ENCODE assay signal across 11 mouse cellular contexts in genomic region chr4:128949470-128950005, GRCm38 (mm10). TPM values are rescaled to one million over a fixed set of nuclear protein-coding genes. Genes with fewer than 3 reads are reported as not detected.
DNase-seq lines count a peak whose midpoint lies in the region; ATAC-seq and TF ChIP-seq lines count a peak whose summit lies in the region.
"Had no signal": no experiment of that assay in that cellular context is flagged by ENCODE, and none has a peak within 500 bp of the region (broad histone marks: within the 10 kb centered on the region; RNA-seq: fewer than 3 reads in every experiment).

No protein-coding gene starts in this region.

- no peak for TF ChIP-seq CTCF in intestine, postnatal 0 days (IDR thresholded peaks at IDR 0.05; ENCODE audit: low read depth)
- TF ChIP-seq CTCF in stomach, postnatal 0 days (IDR thresholded peaks at IDR 0.05; ENCODE audit: low read depth) = no peak

- 31% methylated on average over 15 of the region's 15 CpGs for WGBS in intestine, postnatal 0 days
- WGBS in stomach, postnatal 0 days = 38% methylated on average over 15 of the region's 15 CpGs
- WGBS in forebrain, embryonic 11.5 days = 47% methylated on average over 15 of the region's 15 CpGs

- peak; percentile 57; the same call in 1 of the 2 replicates for ATAC-seq in frontal cortex, adult (ENCODE audit: low TSS enrichment)
- peak; percentile 63 for ATAC-seq in intestine, postnatal 0 days
- ATAC-seq in stomach, postnatal 0 days (ENCODE audit: low FRiP score, low TSS enrichment) = peak; percentile 40
- ATAC-seq in forebrain, embryonic 11.5 days (replicated peaks; ENCODE audit: low FRiP score) = no peak

- H3K4me1 ChIP-seq in intestine, postnatal 0 days (replicated peaks; ENCODE audit: control insufficient read depth, insufficient read depth, low read length) = no peaks in the 10 kb centered on the region
- no peaks in the 10 kb centered on the region for H3K4me1 ChIP-seq in stomach, postnatal 0 days (replicated peaks; ENCODE audit: control insufficient read depth, insufficient read depth)
- H3K4me1 ChIP-seq in forebrain, embryonic 11.5 days (replicated peaks; ENCODE audit: control insufficient read depth, insufficient read depth, low read length) = no peaks in the 10 kb centered on the region
- H3K4me1 ChIP-seq: stomach, embryonic 15.5 days had no signal

- no peaks in the 10 kb centered on the region for H3K9me3 ChIP-seq in intestine, postnatal 0 days (ENCODE audit: control insufficient read depth)
- no peaks in the 10 kb centered on the region for H3K9me3 ChIP-seq in stomach, postnatal 0 days (ENCODE audit: control insufficient read depth, low read length)
- no peaks in the 10 kb centered on the region for H3K9me3 ChIP-seq in forebrain, embryonic 11.5 days (ENCODE audit: control insufficient read depth, low read length)
- H3K9me3 ChIP-seq: limb, embryonic 15.5 days; stomach, embryonic 15.5 days had no signal

- no peaks in the 10 kb centered on the region for H3K36me3 ChIP-seq in intestine, postnatal 0 days (ENCODE audit: control insufficient read depth, insufficient read depth)
- H3K36me3 ChIP-seq in stomach, postnatal 0 days (ENCODE audit: control insufficient read depth, insufficient read depth, low read length) = no peaks in the 10 kb centered on the region
- H3K36me3 ChIP-seq in forebrain, embryonic 11.5 days (ENCODE audit: control insufficient read depth, insufficient read depth, low read length) = no peaks in the 10 kb centered on the region
- H3K36me3 ChIP-seq: limb, embryonic 15.5 days; stomach, embryonic 15.5 days had no signal

- DNase-seq in frontal cortex, postnatal 25 days (ENCODE audit: low spot score in 2 of 2) = no peak
- DNase-seq in right cerebral cortex, postnatal 25 days = peak; percentile 50
- DNase-seq in right cerebral cortex, postnatal 4 days = no peak
- peak; percentile 72 for DNase-seq in stomach, postnatal 0 days (ENCODE audit: low spot score)
- no peak for DNase-seq in thymus, postnatal 10 days (ENCODE audit: low spot score in 2 of 2)
- DNase-seq in forebrain, embryonic 11.5 days (ENCODE audit: low spot score) = no peak
- DNase-seq: cerebellum, adult 18-20 months had no signal

- TF ChIP-seq EP300 in stomach, postnatal 0 days (optimal IDR thresholded peaks at IDR 0.05) = no peak

- H3K9ac ChIP-seq in intestine, postnatal 0 days (ENCODE audit: low read depth, low read length) = no peak overlapping the region
- H3K9ac ChIP-seq in stomach, postnatal 0 days (ENCODE audit: low read length) = no peak overlapping the region
- no peak overlapping the region for H3K9ac ChIP-seq in forebrain, embryonic 11.5 days (ENCODE audit: low read length)
- H3K9ac ChIP-seq: limb, embryonic 15.5 days; stomach, embryonic 15.5 days had no signal

- H3K27ac ChIP-seq in intestine, postnatal 0 days (ENCODE audit: low read depth, low read length) = no peak overlapping the region
- H3K27ac ChIP-seq in stomach, postnatal 0 days (replicated peaks) = no peak overlapping the region
- no peak overlapping the region for H3K27ac ChIP-seq in forebrain, embryonic 11.5 days (ENCODE audit: low read depth, low read length)
- H3K27ac ChIP-seq: limb, embryonic 15.5 days; stomach, embryonic 15.5 days had no signal

- H3K27me3 ChIP-seq in intestine, postnatal 0 days (replicated peaks; ENCODE audit: control insufficient read depth, insufficient read depth, low read length) = no peaks in the 10 kb centered on the region
- H3K27me3 ChIP-seq in stomach, postnatal 0 days (ENCODE audit: control insufficient read depth, insufficient read depth, low read length) = no peaks in the 10 kb centered on the region; the same call in 1 of the 2 replicates
- no peaks in the 10 kb centered on the region for H3K27me3 ChIP-seq in forebrain, embryonic 11.5 days (ENCODE audit: control insufficient read depth, insufficient read depth, low read length)
- H3K27me3 ChIP-seq: limb, embryonic 15.5 days; stomach, embryonic 15.5 days had no signal

- H3K4me2 ChIP-seq in intestine, postnatal 0 days (replicated peaks; ENCODE audit: low read depth) = no peak overlapping the region
- no peak overlapping the region for H3K4me2 ChIP-seq in stomach, postnatal 0 days (replicated peaks; ENCODE audit: low read depth)
- H3K4me2 ChIP-seq in forebrain, embryonic 11.5 days (ENCODE audit: low read depth, low read length, severe bottlenecking) = no peak overlapping the region
- H3K4me2 ChIP-seq: limb, embryonic 15.5 days; stomach, embryonic 15.5 days had no signal

- no peak overlapping the region for H3K4me3 ChIP-seq in intestine, postnatal 0 days (ENCODE audit: low read depth, low read length)
- H3K4me3 ChIP-seq in stomach, postnatal 0 days (ENCODE audit: low read depth, low read length) = no peak overlapping the region
- H3K4me3 ChIP-seq in forebrain, embryonic 11.5 days (ENCODE audit: low read depth, low read length) = no peak overlapping the region
- H3K4me3 ChIP-seq: limb, embryonic 15.5 days; stomach, embryonic 15.5 days had no signal

RNA-seq across cellular contexts. Expression of gene Azin2, which starts 12.7 kb away (rescaled TPM):
- 13.1 and 13.3 TPM in 2 replicates for polyA plus RNA-seq in intestine, postnatal 0 days (2015; fragmentation: Nextera tagmentation; extraction: Ambion mirVana)
- 10.8 and 12.3 TPM in 2 replicates for polyA plus RNA-seq in stomach, postnatal 0 days (2015; fragmentation: Nextera tagmentation; extraction: Ambion mirVana)
- polyA plus RNA-seq in forebrain, embryonic 11.5 days (2014; fragmentation: Nextera tagmentation; extraction: Ambion mirVana) = 11.5 TPM in 2 replicates

RNA-seq across cellular contexts. Expression of gene Ak2, which starts 42.2 kb away (rescaled TPM):
- 538 and 552 TPM in 2 replicates for polyA plus RNA-seq in intestine, postnatal 0 days (2015; fragmentation: Nextera tagmentation; extraction: Ambion mirVana)
- polyA plus RNA-seq in stomach, postnatal 0 days (2015; fragmentation: Nextera tagmentation; extraction: Ambion mirVana) = 137 and 138 TPM in 2 replicates
- 173 and 174 TPM in 2 replicates for polyA plus RNA-seq in forebrain, embryonic 11.5 days (2014; fragmentation: Nextera tagmentation; extraction: Ambion mirVana)

Comparison
In these comparisons a context has a peak if more than half of its experiments do, and no peak if none do; other contexts are left out.
1. DNase-seq: peak in right cerebral cortex, postnatal 25 days (single experiment) and stomach, postnatal 0 days (single experiment); none in frontal cortex, postnatal 25 days (0 of 2), right cerebral cortex, postnatal 4 days (single experiment), thymus, postnatal 10 days (0 of 2) and forebrain, embryonic 11.5 days (single experiment).